Mouse (Mus musculus) brown adipose tissue, adult 24 weeks (tissue): ENCODE measurements around the gene Rhoa. TPM values are rescaled to one million over a fixed set of nuclear protein-coding genes. Genes with fewer than 3 reads are reported as not detected.
"Not testable (repeated sequence)": the region's sequence is repeated elsewhere in the genome, so short reads cannot be mapped to it uniquely, and the experiment has no call there.

Source experiments
- H3K27ac ChIP-seq: fragments of 200-500 bp; replicated peaks from 2 replicates; pipeline ENCODE4 v1.5.1; 2012; ENCODE audit warnings: low read depth, mild to moderate bottlenecking, low read length
- H3K4me1 ChIP-seq: fragments of 200-500 bp; 2 replicates; pipeline ENCODE4 v1.6.1; 2012; ENCODE audit warnings: low read length, mixed read lengths; ENCODE audit not compliant: control insufficient read depth, insufficient read depth, insufficient read length
- H3K4me3 ChIP-seq: fragments of 200-500 bp; 2 replicates; pipeline ENCODE4 v1.5.1; 2012; ENCODE audit warnings: low read depth, mild to moderate bottlenecking, low read length, moderate library complexity; ENCODE audit not compliant: insufficient read depth
- polyA plus RNA-seq: library from polyadenylated mRNA; stranded (reverse); fragments of >200 nt; gene quantifications from 2 replicates; pipeline ENCODE4 v1.2.4, GENCODE M21; 2012; ENCODE audit not compliant: missing spikeins, insufficient read depth, insufficient read length

Gene Rhoa
- polyA plus RNA-seq, 1 experiment = 299 TPM

GRCm38 (mm10) chr9:108274476-108275330, 31.2 kb upstream of the Rhoa start:
- Histone ChIP-seq H3K27ac (peak overlapping the region; percentile 71), H3K4me3 (peak overlapping the region; percentile 49), H3K4me1 (peaks cover 14% of the 10 kb centered on the region)

DNA sequence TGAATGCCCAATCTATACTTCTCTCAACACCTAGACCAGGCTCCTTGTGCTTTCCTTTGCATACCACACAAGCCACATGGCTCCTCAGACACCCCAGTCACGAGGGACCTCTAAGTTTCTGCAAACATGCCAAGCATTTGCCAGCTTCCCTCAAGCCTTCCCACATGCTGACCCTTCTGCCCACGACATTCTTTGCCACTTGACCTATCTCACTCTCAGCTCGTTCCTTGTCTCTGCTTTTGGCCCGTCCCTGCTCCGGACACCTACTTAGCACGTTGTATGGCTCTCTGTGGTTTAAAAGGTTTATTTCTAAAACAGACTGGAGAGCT, 30.6 kb upstream of the Rhoa start:
- Histone ChIP-seq H3K27ac (peak overlapping the region; percentile 71), H3K4me3 (no peak overlapping the region), H3K4me1 (peaks cover 14% of the 10 kb centered on the region)

DNA sequence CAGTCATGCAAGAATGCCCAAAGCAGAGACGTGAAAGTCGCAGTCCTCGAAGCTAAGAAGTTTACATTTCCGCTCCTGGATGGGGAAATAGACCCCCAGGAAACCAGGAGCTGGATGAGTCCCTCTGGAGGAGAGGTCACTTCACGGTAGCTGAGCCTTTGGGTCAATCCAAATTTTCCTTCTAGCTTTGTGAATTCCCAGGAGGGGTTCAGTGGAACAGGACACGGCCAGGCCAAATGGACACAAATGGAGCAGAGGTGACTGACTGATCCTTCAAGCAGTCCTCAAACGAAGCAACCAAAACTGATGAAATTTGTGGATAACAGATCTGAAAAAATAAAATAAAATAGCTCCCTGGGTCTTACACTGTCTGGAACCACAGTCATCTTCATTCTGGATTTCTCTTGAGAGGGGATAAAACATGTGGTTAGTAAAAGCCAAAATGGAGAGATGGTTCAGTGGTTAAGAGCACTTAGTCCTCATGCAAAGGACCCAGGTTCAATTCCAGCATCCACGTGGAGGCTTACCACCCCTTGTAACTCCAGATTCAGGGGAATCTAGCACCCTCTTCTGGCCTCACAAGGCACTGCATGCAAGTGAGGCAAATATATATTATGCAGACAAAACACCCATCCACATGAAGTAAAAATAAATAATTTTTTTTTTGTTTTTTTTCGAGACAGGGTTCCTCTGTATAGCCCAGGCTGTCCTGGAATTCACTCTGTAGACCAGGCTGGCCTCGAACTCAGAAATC, 27.1 kb upstream of the Rhoa start:
- H3K4me1 ChIP-seq = peaks cover 7% of the 10 kb centered on the region
- H3K4me3 ChIP-seq = no peak overlapping the region
- H3K27ac ChIP-seq = peak overlapping the region; percentile 91

- peak overlapping the region; percentile 72 for H3K27ac ChIP-seq
- peaks cover 6% of the 10 kb centered on the region for H3K4me1 ChIP-seq
- no peak overlapping the region for H3K4me3 ChIP-seq
These were observed 25.7 kb upstream of the Rhoa start for GRCm38 (mm10) chr9:108280071-108280828.

- Histone ChIP-seq H3K4me3 (no peak overlapping the region), H3K27ac (no peak overlapping the region), H3K4me1 (peaks cover 2% of the 10 kb centered on the region)
These were observed 21.5 kb upstream of the Rhoa start for GRCm38 (mm10) chr9:108284410-108284809.

DNA sequence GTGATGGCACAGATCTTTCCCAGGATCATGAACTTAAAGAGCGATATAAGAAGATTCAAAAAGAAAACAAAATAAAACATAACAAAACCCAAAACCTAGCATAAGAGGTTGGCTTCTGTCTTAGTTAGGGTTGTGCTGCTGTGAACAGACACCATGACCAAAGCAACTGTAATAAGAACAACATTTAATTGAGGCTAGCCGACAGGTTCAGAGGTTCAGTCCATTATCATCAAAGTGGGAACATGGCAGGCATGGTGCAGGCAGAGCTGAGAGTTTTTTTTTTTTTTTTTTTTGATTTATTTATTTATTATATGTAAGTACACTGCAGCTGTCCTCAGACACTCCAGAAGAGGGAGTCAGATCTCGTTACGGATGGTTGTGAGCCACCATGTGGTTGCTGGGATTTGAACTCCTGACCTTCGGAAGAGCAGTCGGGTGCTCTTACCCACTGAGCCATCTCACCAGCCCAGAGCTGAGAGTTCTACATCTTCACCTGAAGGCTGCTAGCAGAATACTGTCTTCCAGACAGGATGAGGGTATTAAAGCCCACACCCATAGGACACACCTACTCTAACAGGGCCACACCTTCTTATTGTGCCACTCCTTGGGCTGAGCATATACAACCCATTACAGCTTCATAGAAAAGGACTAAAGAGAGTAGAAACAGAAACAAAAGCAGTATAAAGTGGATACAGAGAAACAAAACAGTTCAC, 18.2 kb upstream of the Rhoa start:
- H3K4me3 ChIP-seq, H3K27ac ChIP-seq, H3K4me1 ChIP-seq: not testable (repeated sequence)

DNA sequence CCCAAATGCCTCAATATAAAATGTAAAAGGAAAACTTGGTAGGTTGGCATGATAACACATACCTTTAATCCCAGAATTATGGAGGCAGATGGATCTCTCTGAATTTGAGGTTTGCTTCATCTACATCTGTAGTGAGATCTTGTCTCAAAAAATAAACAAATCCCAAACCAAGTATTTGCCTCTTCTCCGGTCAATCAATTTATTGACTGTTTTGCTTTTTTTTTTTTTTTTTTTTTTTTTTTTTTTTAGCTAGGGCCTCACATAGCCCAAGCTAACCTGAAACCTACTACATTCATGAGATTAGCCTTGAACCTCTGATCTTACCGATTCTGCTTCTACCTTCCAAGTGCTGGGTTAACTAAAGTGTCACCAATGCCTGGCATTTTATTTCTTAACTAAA, 16.6 kb upstream of the Rhoa start:
- H3K27ac ChIP-seq = no peak overlapping the region
- no peak overlapping the region for H3K4me3 ChIP-seq
- H3K4me1 ChIP-seq = no peaks in the 10 kb centered on the region

GRCm38 (mm10) chr9:108290016-108290750, 15.7 kb upstream of the Rhoa start, which contains the start of gene Nicn1:
Gene Nicn1, plus strand, starts transcription at chr9:108290429.
- peak within 1 kb of the TSS; percentile 38 for H3K27ac ChIP-seq
- peak within 1 kb of the TSS; percentile 67 for H3K4me3 ChIP-seq
- no peaks in the 10 kb centered on the region for H3K4me1 ChIP-seq

DNA sequence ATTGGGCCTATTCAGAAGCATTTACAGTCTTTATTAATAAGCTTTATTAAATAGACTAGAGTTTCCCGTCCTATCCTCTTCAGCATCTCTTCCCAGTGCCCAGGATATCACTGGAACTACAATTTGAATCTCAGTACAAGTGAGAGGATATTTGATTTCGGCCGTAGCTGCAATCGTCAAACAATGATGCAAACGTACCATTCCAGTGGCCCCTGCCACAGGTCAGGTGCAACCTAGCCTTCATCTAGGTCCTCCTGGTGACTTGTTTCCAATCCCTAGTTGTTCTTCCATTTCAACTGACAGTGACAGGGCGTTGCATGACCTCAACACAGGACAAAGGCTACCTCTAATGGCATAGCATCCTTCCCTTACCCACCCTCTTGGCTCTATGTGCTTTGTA, 15.2 kb upstream of the Rhoa start:
- Histone ChIP-seq H3K4me1 (no peaks in the 10 kb centered on the region), H3K27ac (no peak overlapping the region), H3K4me3 (peak overlapping the region; percentile 67)

DNA sequence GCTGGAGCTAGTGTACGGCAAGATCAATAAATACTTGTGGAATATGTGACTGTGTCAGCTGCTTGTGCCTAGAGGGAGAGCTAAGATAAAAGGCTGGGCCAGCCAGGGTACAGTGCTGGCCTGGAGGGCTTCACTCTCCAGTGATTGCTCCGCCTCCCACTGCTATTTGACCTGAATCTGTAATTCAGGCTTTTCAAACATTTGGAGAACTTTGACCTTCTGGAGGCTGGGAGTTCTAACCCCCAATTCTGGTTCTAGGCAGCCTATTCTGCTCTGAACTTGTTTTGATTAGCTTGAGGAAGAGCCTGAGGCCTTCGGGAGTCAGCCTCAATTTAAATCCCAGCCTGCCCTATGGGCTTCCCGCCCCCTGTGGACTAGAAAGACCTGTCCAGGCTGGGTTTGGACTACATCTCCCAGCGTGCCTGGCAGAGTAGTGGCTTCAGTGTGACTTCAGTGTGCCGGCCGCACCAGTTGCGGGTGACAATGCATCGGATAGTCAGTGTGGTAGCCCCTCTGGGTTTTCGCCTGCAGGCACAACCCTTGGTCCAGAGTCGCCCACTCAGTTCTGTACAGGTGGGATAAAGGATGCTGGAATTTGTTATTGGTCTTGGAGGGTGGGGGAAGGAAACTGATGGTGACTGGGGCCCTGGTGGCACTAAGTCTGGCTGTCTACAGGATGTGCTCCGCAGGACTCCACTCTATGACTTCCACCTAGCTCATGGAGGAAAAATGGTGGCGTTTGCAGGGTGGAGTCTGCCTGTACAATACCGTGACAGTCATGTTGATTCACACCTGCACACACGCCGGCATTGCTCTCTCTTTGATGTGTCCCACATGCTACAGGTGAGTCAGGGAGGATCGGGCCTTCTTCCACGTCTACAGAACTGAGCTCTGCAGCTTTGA, 9.2 kb upstream of the Rhoa start, which contains the start of gene Amt:
Gene Amt (plus strand): TSS at position 401 of the 903 bp plus-strand sequence.
- Histone ChIP-seq H3K4me1 (no peaks in the 10 kb centered on the region), H3K27ac (no peak within 1 kb of the TSS), H3K4me3 (no peak within 1 kb of the TSS)

GRCm38 (mm10) chr9:108301853-108302252, 4.1 kb upstream of the Rhoa start:
- H3K4me3 ChIP-seq = no peak overlapping the region
- 0 out of 2 replicates have a peak, but pooled peaks cover 4% of the 10 kb centered on the region for H3K4me1 ChIP-seq
- H3K27ac ChIP-seq = no peak overlapping the region

GRCm38 (mm10) chr9:108304716-108305115, 1.2 kb upstream of the Rhoa start:
- peak overlapping the region; percentile 73 for H3K4me3 ChIP-seq
- H3K27ac ChIP-seq = no peak overlapping the region
- peaks cover 7% of the 10 kb centered on the region; the same call in 1 of the 2 replicates for H3K4me1 ChIP-seq

- Histone ChIP-seq H3K27ac (peak overlapping the region; percentile 88), H3K4me3 (peak overlapping the region; percentile 73), H3K4me1 (peaks cover 7% of the 10 kb centered on the region; the same call in 1 of the 2 replicates)
These were observed 759 bp upstream of the Rhoa start for GRCm38 (mm10) chr9:108305170-108305569.
